Mouse (Mus musculus): ENCODE measurements around the gene Npy5r.

DNA sequence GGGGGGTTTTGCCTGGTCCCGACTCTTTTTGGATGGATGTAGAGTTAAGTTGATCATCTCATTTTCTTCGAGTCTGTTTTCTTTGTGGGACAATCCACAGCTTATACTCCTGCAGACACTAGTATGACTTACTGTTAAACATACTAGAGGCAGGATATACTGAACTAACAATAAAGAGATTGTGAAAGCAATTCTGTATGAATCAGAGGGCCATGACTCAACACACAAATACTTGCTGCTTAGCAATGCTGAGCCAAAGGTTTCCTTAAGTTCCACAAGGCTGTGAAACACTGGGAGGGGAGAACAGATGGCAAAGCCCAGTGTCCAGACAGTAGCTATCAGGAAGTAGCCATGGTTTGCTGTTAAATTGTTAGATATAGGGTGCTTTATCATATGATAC is 6.7 kb downstream of the Npy5r start:
- no peak for TF ChIP-seq CTCF (IDR thresholded peaks at IDR 0.05; ENCODE audit: low read depth)
- TF ChIP-seq EP300 (IDR thresholded peaks at IDR 0.05; ENCODE audit: low read depth) = no peak

Measured in liver, postnatal 0 days (tissue).